Mouse (Mus musculus): ENCODE measurements at regions not wholly inside any gene's neighbourhood (a gene's known extent, or its start where the extent isn't known, plus 50 kb on each side); places are given as distances from the start of the nearest gene placed in this dataset.

GRCm38 (mm10) chr3:130950872-130951271 is 159.4 kb upstream of the Lef1 start:
- Histone ChIP-seq H3K4me3 (ENCODE audit: low read depth, low read length) (no peak overlapping the region), H3K4me1 (ENCODE audit: control insufficient read depth, insufficient read depth) (no peaks in the 10 kb centered on the region), H3K27ac (ENCODE audit: low read depth) (no peak overlapping the region), H3K27me3 (ENCODE audit: control insufficient read depth, insufficient read depth, low read length) (no peaks in the 10 kb centered on the region), H3K4me2 (ENCODE audit: low read depth, low read length) (no peak overlapping the region), H3K9ac (replicated peaks; ENCODE audit: low read depth, low read length) (no peak overlapping the region), H3K36me3 (replicated peaks; ENCODE audit: control insufficient read depth, insufficient read depth, low read length) (no peaks in the 10 kb centered on the region), H3K9me3 (replicated peaks; ENCODE audit: control insufficient read depth, low read length) (no peaks in the 10 kb centered on the region)
- 68% methylated on average over 6 of the region's 6 CpGs for WGBS
- no peak for DNase-seq (ENCODE audit: low spot score)
- no peak for ATAC-seq (ENCODE audit: insufficient read depth, low read depth)
- TF ChIP-seq EP300 (IDR thresholded peaks at IDR 0.05; ENCODE audit: low read depth): no peak
- no peak for TF ChIP-seq CTCF (IDR thresholded peaks at IDR 0.05; ENCODE audit: low read depth)

DNA sequence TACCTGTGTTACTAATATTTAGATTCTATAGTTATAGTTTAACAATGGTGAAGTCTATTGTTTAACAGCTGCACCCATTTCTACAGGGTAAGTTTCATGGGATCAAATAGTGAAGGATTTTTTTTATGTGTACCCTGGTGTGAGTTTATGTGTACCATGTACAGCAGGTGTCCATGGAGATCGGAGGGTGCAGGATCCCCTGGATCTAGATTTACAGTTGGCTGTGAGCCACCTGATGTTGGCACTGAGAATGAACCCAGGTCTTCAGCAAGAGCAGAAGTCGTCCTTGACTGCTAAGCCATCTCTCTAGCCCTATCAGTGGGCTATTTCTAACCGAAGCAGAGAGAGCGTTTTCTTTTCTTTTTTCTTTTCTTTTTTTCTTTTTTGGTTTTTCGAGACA is 162.4 kb upstream of the Lef1 start:
- Histone ChIP-seq H3K4me3 (ENCODE audit: low read depth, low read length) (no peak overlapping the region), H3K9ac (replicated peaks; ENCODE audit: low read depth, low read length) (no peak overlapping the region), H3K27ac (ENCODE audit: low read depth) (peak overlapping the region; percentile 36; the same call in 1 of the 2 replicates), H3K36me3 (replicated peaks; ENCODE audit: control insufficient read depth, insufficient read depth, low read length) (no peaks in the 10 kb centered on the region), H3K9me3 (replicated peaks; ENCODE audit: control insufficient read depth, low read length) (no peaks in the 10 kb centered on the region), H3K4me2 (ENCODE audit: low read depth, low read length) (no peak overlapping the region), H3K4me1 (ENCODE audit: control insufficient read depth, insufficient read depth) (no peaks in the 10 kb centered on the region), H3K27me3 (ENCODE audit: control insufficient read depth, insufficient read depth, low read length) (no peaks in the 10 kb centered on the region)
- WGBS: 74% methylated on average over 5 of the region's 5 CpGs
- TF ChIP-seq CTCF (IDR thresholded peaks at IDR 0.05; ENCODE audit: low read depth) (no peak), EP300 (IDR thresholded peaks at IDR 0.05; ENCODE audit: low read depth) (no peak)
- DNase-seq (ENCODE audit: low spot score) (no peak), ATAC-seq (ENCODE audit: insufficient read depth, low read depth) (no peak)

DNA sequence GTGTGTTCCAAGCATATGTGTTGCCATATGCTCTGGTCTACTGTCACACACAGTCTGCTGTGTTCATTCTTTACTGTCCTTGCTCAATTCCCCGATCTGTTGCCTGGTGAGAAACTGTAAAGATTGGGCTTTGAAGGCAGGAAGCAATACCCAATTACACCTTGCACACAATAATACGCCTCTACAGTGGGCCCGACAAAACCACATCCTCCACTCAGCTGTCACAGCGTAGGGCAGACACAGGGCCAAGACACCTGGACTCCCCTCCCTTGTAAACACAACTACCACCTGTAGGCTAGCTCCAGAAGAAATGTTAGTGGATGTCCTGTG is 163.0 kb upstream of the Lef1 start:
- Histone ChIP-seq H3K36me3 (replicated peaks; ENCODE audit: control insufficient read depth, insufficient read depth, low read length) (no peaks in the 10 kb centered on the region), H3K4me1 (ENCODE audit: control insufficient read depth, insufficient read depth) (no peaks in the 10 kb centered on the region), H3K4me2 (ENCODE audit: low read depth, low read length) (no peak overlapping the region), H3K27me3 (ENCODE audit: control insufficient read depth, insufficient read depth, low read length) (no peaks in the 10 kb centered on the region), H3K9me3 (replicated peaks; ENCODE audit: control insufficient read depth, low read length) (no peaks in the 10 kb centered on the region), H3K9ac (replicated peaks; ENCODE audit: low read depth, low read length) (no peak overlapping the region), H3K27ac (ENCODE audit: low read depth) (no peak overlapping the region; the same call in 1 of the 2 replicates), H3K4me3 (ENCODE audit: low read depth, low read length) (no peak overlapping the region)
- no peak for TF ChIP-seq CTCF (IDR thresholded peaks at IDR 0.05; ENCODE audit: low read depth)
- no peak for TF ChIP-seq EP300 (IDR thresholded peaks at IDR 0.05; ENCODE audit: low read depth)
- no peak for DNase-seq (ENCODE audit: low spot score)
- ATAC-seq (ENCODE audit: insufficient read depth, low read depth): no peak
- WGBS: 91% methylated on average over 4 of the region's 4 CpGs

DNA sequence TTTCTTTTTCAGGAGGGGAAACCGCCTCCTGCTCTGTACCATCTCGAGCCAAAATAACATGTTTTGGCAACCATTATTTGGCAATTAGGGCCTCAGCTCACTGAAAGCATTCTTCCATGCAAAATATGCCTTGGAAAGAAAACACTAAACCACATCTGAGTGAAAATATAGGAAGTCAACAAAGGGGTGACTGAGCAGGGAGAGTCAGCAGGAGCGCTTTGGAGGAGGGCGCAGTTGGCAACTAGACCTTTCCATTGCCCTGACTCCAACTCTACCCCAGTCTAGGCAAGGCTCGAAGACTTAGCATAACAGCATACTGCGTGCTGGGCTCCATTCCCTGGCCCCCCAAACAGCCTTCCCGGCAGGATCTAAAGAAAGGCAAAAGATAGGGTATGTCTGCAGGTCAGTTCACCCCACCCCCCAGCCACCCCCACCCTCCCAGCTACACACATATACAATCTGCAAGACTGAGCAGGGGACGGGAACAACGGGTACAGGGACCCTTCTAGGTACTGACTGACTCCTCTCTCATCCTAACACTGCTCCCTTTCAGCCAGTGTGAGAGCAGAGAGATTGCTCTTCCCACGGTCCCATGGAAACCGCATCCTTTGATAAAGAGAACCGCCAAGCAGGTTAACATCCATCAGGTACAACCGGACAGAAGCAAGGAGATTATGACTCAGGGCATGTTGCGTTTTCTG is 163.5 kb upstream of the Lef1 start:
- peak overlapping the region; percentile 64; the same call in 1 of the 2 replicates for H3K9ac ChIP-seq (replicated peaks; ENCODE audit: low read depth, low read length)
- DNase-seq (ENCODE audit: low spot score): no peak
- H3K27ac ChIP-seq (ENCODE audit: low read depth): peak overlapping the region; percentile 70; the same call in 1 of the 2 replicates
- TF ChIP-seq EP300 (IDR thresholded peaks at IDR 0.05; ENCODE audit: low read depth): no peak
- 85% methylated on average over 14 of the region's 14 CpGs for WGBS
- no peaks in the 10 kb centered on the region for H3K36me3 ChIP-seq (replicated peaks; ENCODE audit: control insufficient read depth, insufficient read depth, low read length)
- H3K9me3 ChIP-seq (replicated peaks; ENCODE audit: control insufficient read depth, low read length): no peaks in the 10 kb centered on the region
- no peak for ATAC-seq (ENCODE audit: insufficient read depth, low read depth)
- peak overlapping the region; percentile 83 for H3K4me2 ChIP-seq (ENCODE audit: low read depth, low read length)
- no peaks in the 10 kb centered on the region for H3K4me1 ChIP-seq (ENCODE audit: control insufficient read depth, insufficient read depth)
- H3K27me3 ChIP-seq (ENCODE audit: control insufficient read depth, insufficient read depth, low read length): no peaks in the 10 kb centered on the region
- H3K4me3 ChIP-seq (ENCODE audit: low read depth, low read length): peak overlapping the region; percentile 52

GRCm38 (mm10) chr3:130945861-130946449 is 164.3 kb upstream of the Lef1 start:
- peak overlapping the region; percentile 52 for H3K4me3 ChIP-seq (ENCODE audit: low read depth, low read length)
- H3K9me3 ChIP-seq (replicated peaks; ENCODE audit: control insufficient read depth, low read length): no peaks in the 10 kb centered on the region
- 2% methylated on average over 25 of the region's 25 CpGs for WGBS
- ATAC-seq (ENCODE audit: insufficient read depth, low read depth) (peak; percentile 75), DNase-seq (ENCODE audit: low spot score) (peak; percentile 22)
- H3K9ac ChIP-seq (replicated peaks; ENCODE audit: low read depth, low read length): peak overlapping the region; percentile 64
- H3K4me2 ChIP-seq (ENCODE audit: low read depth, low read length): peak overlapping the region; percentile 83
- peak overlapping the region; percentile 70 for H3K27ac ChIP-seq (ENCODE audit: low read depth)
- TF ChIP-seq CTCF (IDR thresholded peaks at IDR 0.05; ENCODE audit: low read depth): 0 out of 2 replicates have a peak, but pooled peaks have one; percentile 2
- TF ChIP-seq EP300 (IDR thresholded peaks at IDR 0.05; ENCODE audit: low read depth): no peak
- H3K36me3 ChIP-seq (replicated peaks; ENCODE audit: control insufficient read depth, insufficient read depth, low read length): no peaks in the 10 kb centered on the region
- no peaks in the 10 kb centered on the region for H3K27me3 ChIP-seq (ENCODE audit: control insufficient read depth, insufficient read depth, low read length)
- H3K4me1 ChIP-seq (ENCODE audit: control insufficient read depth, insufficient read depth): no peaks in the 10 kb centered on the region
